In the genomic region with DNA sequence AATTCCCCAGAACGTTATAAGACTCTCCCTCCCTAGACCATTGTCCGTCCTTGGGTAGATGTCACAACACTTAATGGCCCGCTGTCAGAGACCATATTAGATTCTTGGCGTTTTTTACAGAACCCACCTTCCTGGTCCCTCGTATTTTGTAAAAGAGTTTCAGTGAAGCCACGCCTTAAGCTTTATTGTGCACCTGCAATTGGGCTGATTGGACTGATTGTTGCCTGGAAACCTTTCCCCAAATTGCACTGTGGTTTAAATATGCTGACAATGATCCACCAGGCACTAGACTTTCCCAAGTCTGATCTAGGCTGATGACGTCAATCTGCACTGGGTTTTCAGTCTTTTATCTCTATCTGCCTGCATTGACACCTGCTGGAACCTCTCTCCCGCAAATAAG, we compare ENCODE assay signal across 12 mouse cellular contexts.
"Had no signal": no experiment of that assay in that cellular context is flagged by ENCODE, and none has a peak within 500 bp of the region (broad histone marks: within the 10 kb centered on the region; RNA-seq: fewer than 3 reads in every experiment).

No protein-coding gene starts in this region.

- H3K4me2 ChIP-seq: kidney, embryonic 15.5 days; limb, embryonic 12.5 days; midbrain, embryonic 11.5 days; midbrain, embryonic 15.5 days; neural tube, embryonic 12.5 days had no signal

- H3K27ac ChIP-seq: kidney, embryonic 15.5 days; limb, embryonic 12.5 days; liver, embryonic 14.5 days; midbrain, embryonic 15.5 days; neural tube, embryonic 12.5 days; stomach, postnatal 0 days had no signal

- H3K4me1 ChIP-seq: kidney, embryonic 15.5 days; limb, embryonic 12.5 days; neural tube, embryonic 12.5 days had no signal

- H3K4me3 ChIP-seq: kidney, embryonic 15.5 days; limb, embryonic 12.5 days; midbrain, embryonic 15.5 days; neural tube, embryonic 12.5 days had no signal

- H3K27me3 ChIP-seq: kidney, embryonic 15.5 days; limb, embryonic 12.5 days; midbrain, embryonic 15.5 days; neural tube, embryonic 12.5 days had no signal

- H3K36me3 ChIP-seq: kidney, embryonic 15.5 days; limb, embryonic 12.5 days; midbrain, embryonic 15.5 days; neural tube, embryonic 12.5 days had no signal

- H3K9me3 ChIP-seq: kidney, embryonic 15.5 days; limb, embryonic 12.5 days; midbrain, embryonic 15.5 days; neural tube, embryonic 12.5 days had no signal

- DNase-seq: kidney, postnatal 14 days; lung, adult 18-20 months; lung, postnatal 4 days; thymus, postnatal 4 days had no signal

- H3K9ac ChIP-seq: kidney, embryonic 15.5 days; limb, embryonic 12.5 days; liver, embryonic 14.5 days; midbrain, embryonic 15.5 days; neural tube, embryonic 12.5 days had no signal

- ATAC-seq: lung, postnatal 0 days; midbrain, embryonic 15.5 days had no signal
